Mouse (Mus musculus): ENCODE data around the gene Nelfcd. TPM values are rescaled to one million over a fixed set of nuclear protein-coding genes. Genes with fewer than 3 reads are reported as not detected.

The Nelfcd gene
- total RNA-seq, 2 experiments from 2014 or later, result 45.0 to 46.0 TPM

- intact Hi-C loops (cut with DNase I), result loop anchor here (5.0 kb wide), 1 partner anchor 387 kb away; no protein-coding TSS in a partner anchor
- no peak for DNase-seq (ENCODE audit: low spot score in 2 of 2)
Observed at GRCm38 (mm10) chr2:174470333-174470732, 54.7 kb downstream of the Nelfcd start.

- intact Hi-C loops (cut with DNase I), result loop anchor here (5.0 kb wide), 1 partner anchor 386 kb away; no protein-coding TSS in a partner anchor
- no peak for DNase-seq (ENCODE audit: low spot score in 2 of 2)
Observed at GRCm38 (mm10) chr2:174470786-174471405, 55.3 kb downstream of the Nelfcd start.

- no peak for DNase-seq (ENCODE audit: low spot score in 2 of 2)
- intact Hi-C loops (cut with DNase I), result loop anchor here (5.0 kb wide), 1 partner anchor 385 kb away; no protein-coding TSS in a partner anchor
Observed at GRCm38 (mm10) chr2:174472407-174472806, 56.8 kb downstream of the Nelfcd start.

GRCm38 (mm10) chr2:174472818-174473549, 57.4 kb downstream of the Nelfcd start, which contains the start of gene Prelid3b:
Prelid3b (minus strand) TSS chr2:174473081.
- DNase-seq (ENCODE audit: low spot score in 2 of 2), result peak; percentile 99
- intact Hi-C loops (cut with DNase I), result loop anchor here (5.0 kb wide), 1 partner anchor 384 kb away; no protein-coding TSS in a partner anchor

GRCm38 (mm10) chr2:174473550-174473927, 57.9 kb downstream of the Nelfcd start:
- intact Hi-C loops (cut with DNase I), result loop anchor here (5.0 kb wide), 1 partner anchor 384 kb away; no protein-coding TSS in a partner anchor
- DNase-seq (ENCODE audit: low spot score in 2 of 2), result no peak

Other genes with a start within 250 kb of the Nelfcd start
- 1,000 to 10,000 TPM; 1,712 to 1,744 TPM for gene Gnas, start 131.5 kb upstream of the Nelfcd start, total RNA-seq (2021)
- 1 to 10 TPM; 2.2 to 3.0 TPM for gene Gm20721, start 69.1 kb upstream of the Nelfcd start, total RNA-seq (2021)
- gene Ctsz, start 23.2 kb downstream of the Nelfcd start, total RNA-seq (2021), result 10 to 100 TPM; 27.4 to 31.6 TPM
- not detected for gene Tubb1, start 34.9 kb downstream of the Nelfcd start, total RNA-seq (2021)
- 100 to 1,000 TPM; 323 to 342 TPM for gene Atp5e, start 48.3 kb downstream of the Nelfcd start, total RNA-seq (2021)
- gene Prelid3b, start 57.3 kb downstream of the Nelfcd start, total RNA-seq (2021), result 10 to 100 TPM; 44.1 to 44.4 TPM
- gene Zfp831, start 227.7 kb downstream of the Nelfcd start, total RNA-seq (2021), result 10 to 100 TPM; 16.8 to 18.3 TPM

Data from left cerebral cortex, postnatal 25 days (tissue).